In the genomic region with DNA sequence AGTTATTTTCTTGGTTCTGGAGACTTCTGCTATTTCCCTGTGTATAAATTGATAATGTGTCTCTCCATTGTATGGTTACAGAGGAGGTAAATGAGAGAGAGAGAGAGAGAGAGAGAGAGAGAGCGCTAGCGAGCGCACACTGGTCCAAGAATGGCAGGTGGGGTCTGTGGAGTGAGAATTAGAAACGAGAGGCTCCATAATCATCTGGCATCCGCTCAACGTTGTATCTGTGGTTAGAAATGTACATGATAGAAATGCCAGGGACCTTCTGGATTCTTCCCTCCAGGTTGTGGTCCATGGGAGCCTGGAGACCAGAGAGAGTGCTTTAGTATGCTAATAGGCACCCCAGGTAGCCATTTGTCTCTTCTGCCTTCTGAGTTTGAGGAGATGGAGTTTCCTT, we compare ENCODE assay signal across 23 mouse cellular contexts.
DNase-seq lines count a peak whose midpoint lies in the region; ATAC-seq and TF ChIP-seq lines count a peak whose summit lies in the region.
"Had no signal": no experiment of that assay in that cellular context is flagged by ENCODE, and none has a peak within 500 bp of the region (broad histone marks: within the 10 kb centered on the region; RNA-seq: fewer than 3 reads in every experiment).

No protein-coding gene starts in this region.

- no peaks in the 10 kb centered on the region for H3K9me3 ChIP-seq in forebrain, embryonic 13.5 days (replicated peaks)
- no peaks in the 10 kb centered on the region; the same call in 1 of the 2 replicates for H3K9me3 ChIP-seq in forebrain, embryonic 10.5 days
- H3K9me3 ChIP-seq in midbrain, embryonic 14.5 days (ENCODE audit: control insufficient read depth, low read length): no peaks in the 10 kb centered on the region
- H3K9me3 ChIP-seq in midbrain, embryonic 11.5 days (ENCODE audit: control insufficient read depth, low read length): no peaks in the 10 kb centered on the region
- H3K9me3 ChIP-seq: embryonic facial prominence, embryonic 15.5 days; heart, embryonic 10.5 days had no signal

- WGBS in forebrain, embryonic 13.5 days: 56% methylated on average over 6 of the region's 6 CpGs
- 77% methylated on average over 6 of the region's 6 CpGs for WGBS in forebrain, embryonic 10.5 days
- WGBS in midbrain, embryonic 14.5 days: 64% methylated on average over 6 of the region's 6 CpGs
- WGBS in midbrain, embryonic 11.5 days: 74% methylated on average over 6 of the region's 6 CpGs

- 0 out of 2 replicates have a peak overlapping the region, but pooled peaks have one; percentile 48 for H3K27ac ChIP-seq in forebrain, embryonic 13.5 days
- H3K27ac ChIP-seq in forebrain, embryonic 10.5 days: no peak overlapping the region
- no peak overlapping the region for H3K27ac ChIP-seq in midbrain, embryonic 14.5 days (replicated peaks; ENCODE audit: low read depth, low read length)
- H3K27ac ChIP-seq in midbrain, embryonic 11.5 days (ENCODE audit: low read depth, low read length): no peak overlapping the region
- H3K27ac ChIP-seq: embryonic facial prominence, embryonic 15.5 days; gastrocnemius, adult 2 months; heart, embryonic 10.5 days; hindbrain, embryonic 14.5 days had no signal

- DNase-seq in forebrain, embryonic 10.5 days (ENCODE audit: extremely low spot score, low spot score): no peak
- peak; percentile 10 for DNase-seq in heart, adult 11 months
- no peak for DNase-seq in heart, postnatal 10 days
- peak; percentile 23 for DNase-seq in midbrain, embryonic 14.5 days
- no peak for DNase-seq in midbrain, embryonic 11.5 days (ENCODE audit: low spot score, missing footprints)
- DNase-seq in brain, embryonic 14.5 days (ENCODE audit: low read depth): peak; percentile 79
- DNase-seq: adrenal gland, adult 8-10 months; adrenal gland, postnatal 36 days; cerebellum, adult 11-12 months; cerebellum, adult 9-11 months; embryo, embryonic 11 days; gastrocnemius, adult 2 months; gastrocnemius, postnatal 36 days; heart, adult 18-20 months; heart, postnatal 14 days; kidney, adult 8-10 months had no signal

- intact Hi-C loops in heart, postnatal 10 days (cut with DNase I): no loop called here

- ATAC-seq in forebrain, embryonic 13.5 days: peak; percentile 31; the same call in 1 of the 2 replicates
- ATAC-seq in midbrain, embryonic 14.5 days (ENCODE audit: low FRiP score, low TSS enrichment): no peak
- no peak for ATAC-seq in midbrain, embryonic 11.5 days (ENCODE audit: low FRiP score)
- ATAC-seq: intestine, embryonic 16.5 days; Patski had no signal

- TF ChIP-seq CTCF in brain, embryonic 14.5 days (IDR thresholded peaks at IDR 0.05; ENCODE audit: borderline replicate concordance, extremely low read depth, insufficient read depth, insufficient read length): no peak

- TF ChIP-seq POLR2A in brain, embryonic 14.5 days (IDR thresholded peaks at IDR 0.05; ENCODE audit: borderline replicate concordance, extremely low read depth, insufficient read depth, insufficient read length, poor library complexity, severe bottlenecking): no peak

- peaks cover 21% of the 10 kb centered on the region for H3K4me1 ChIP-seq in forebrain, embryonic 13.5 days
- peaks cover 26% of the 10 kb centered on the region for H3K4me1 ChIP-seq in forebrain, embryonic 10.5 days
- peaks cover 5% of the 10 kb centered on the region; the same call in 1 of the 2 replicates for H3K4me1 ChIP-seq in midbrain, embryonic 14.5 days (ENCODE audit: control insufficient read depth, insufficient read depth, low read length)
- H3K4me1 ChIP-seq in midbrain, embryonic 11.5 days (ENCODE audit: control insufficient read depth, insufficient read depth, low read length): no peaks in the 10 kb centered on the region

- H3K27me3 ChIP-seq in forebrain, embryonic 13.5 days: no peaks in the 10 kb centered on the region
- H3K27me3 ChIP-seq in forebrain, embryonic 10.5 days (ENCODE audit: poor library complexity, severe bottlenecking): no peaks in the 10 kb centered on the region
- no peaks in the 10 kb centered on the region for H3K27me3 ChIP-seq in midbrain, embryonic 14.5 days (ENCODE audit: control insufficient read depth, insufficient read depth, low read length)
- no peaks in the 10 kb centered on the region for H3K27me3 ChIP-seq in midbrain, embryonic 11.5 days (ENCODE audit: control insufficient read depth, insufficient read depth, low read length)
- H3K27me3 ChIP-seq: embryonic facial prominence, embryonic 15.5 days; Patski had no signal

- H3K9ac ChIP-seq in forebrain, embryonic 13.5 days: no peak overlapping the region
- no peak overlapping the region for H3K9ac ChIP-seq in midbrain, embryonic 14.5 days (replicated peaks; ENCODE audit: low read length)
- no peak overlapping the region for H3K9ac ChIP-seq in midbrain, embryonic 11.5 days (ENCODE audit: low read length)
- H3K9ac ChIP-seq: embryonic facial prominence, embryonic 15.5 days; hindbrain, embryonic 14.5 days had no signal

- no peaks in the 10 kb centered on the region for H3K36me3 ChIP-seq in forebrain, embryonic 13.5 days (ENCODE audit: poor library complexity, severe bottlenecking)
- no peaks in the 10 kb centered on the region for H3K36me3 ChIP-seq in forebrain, embryonic 10.5 days (replicated peaks)
- H3K36me3 ChIP-seq in midbrain, embryonic 14.5 days (ENCODE audit: control insufficient read depth, insufficient read depth, low read length): no peaks in the 10 kb centered on the region
- no peaks in the 10 kb centered on the region for H3K36me3 ChIP-seq in midbrain, embryonic 11.5 days (ENCODE audit: control insufficient read depth, insufficient read depth, low read length)
- H3K36me3 ChIP-seq: embryonic facial prominence, embryonic 15.5 days; heart, embryonic 10.5 days had no signal

- H3K4me2 ChIP-seq in forebrain, embryonic 13.5 days: no peak overlapping the region
- H3K4me2 ChIP-seq in midbrain, embryonic 14.5 days (ENCODE audit: low read length): no peak overlapping the region
- H3K4me2 ChIP-seq in midbrain, embryonic 11.5 days: no peak overlapping the region
- H3K4me2 ChIP-seq: embryonic facial prominence, embryonic 15.5 days; hindbrain, embryonic 14.5 days had no signal

- H3K4me3 ChIP-seq in forebrain, embryonic 13.5 days: no peak overlapping the region
- no peak overlapping the region for H3K4me3 ChIP-seq in forebrain, embryonic 10.5 days
- no peak overlapping the region for H3K4me3 ChIP-seq in midbrain, embryonic 14.5 days (replicated peaks; ENCODE audit: low read depth, low read length)
- no peak overlapping the region for H3K4me3 ChIP-seq in midbrain, embryonic 11.5 days (ENCODE audit: low read depth, low read length)
- H3K4me3 ChIP-seq: embryonic facial prominence, embryonic 15.5 days; erythroblast, embryonic 14.5 days; gastrocnemius, adult 2 months; heart, embryonic 10.5 days had no signal

Comparison
In these comparisons a context has a peak if more than half of its experiments do, and no peak if none do; other contexts are left out.
1. DNase-seq: peak in heart, adult 11 months (single experiment), midbrain, embryonic 14.5 days (single experiment) and brain, embryonic 14.5 days (single experiment); none in forebrain, embryonic 10.5 days (single experiment), heart, postnatal 10 days (0 of 2) and midbrain, embryonic 11.5 days (single experiment).